Mouse (Mus musculus) ES-E14 (cell line): Measurements from ENCODE around the gene Mettl17. TPM values are rescaled to one million over a fixed set of nuclear protein-coding genes. Genes with fewer than 3 reads are reported as not detected.

ENCODE experiments used
- DNase-seq: peaks from one replicate; pipeline ENCODE4 v3.0.0-alpha.2; 2013; ENCODE audit warnings: low read depth, low spot score
- H3K27ac ChIP-seq: 2 replicates; pipeline ENCODE4 v1.5.1; 2012; ENCODE audit warnings: low read depth, mild to moderate bottlenecking, low read length, moderate library complexity, mixed read lengths; ENCODE audit not compliant: poor library complexity, insufficient read depth, severe bottlenecking
- H3K36me3 ChIP-seq: 2 replicates; pipeline ENCODE4 v1.6.1; 2012; ENCODE audit warnings: mild to moderate bottlenecking, low read length, moderate library complexity, mixed read lengths; ENCODE audit not compliant: control insufficient read depth, poor library complexity, insufficient read depth, severe bottlenecking
- H3K4me1 ChIP-seq, 2 experiments: fragments of 150-350 bp in 1 of 2; sonication (generic) in 1 of 2; 2 replicates each; pipeline ENCODE4 v1.6.1; 2012; ENCODE audit warnings: low read length in 2 of 2, mild to moderate bottlenecking in 1 of 2, mixed read lengths in 1 of 2; ENCODE audit not compliant: control insufficient read depth in 2 of 2, insufficient read depth in 2 of 2, poor library complexity in 1 of 2
- H3K4me3 ChIP-seq, 2 experiments: fragments of 150-350 bp in 1 of 2; sonication (generic) in 1 of 2; 2 replicates each; pipeline ENCODE4 v1.5.1; 2012; ENCODE audit warnings: low read length in 2 of 2, low read depth in 1 of 2, mild to moderate bottlenecking in 1 of 2, mixed read lengths in 1 of 2; ENCODE audit not compliant: insufficient read depth in 1 of 2, poor library complexity in 1 of 2, severe bottlenecking in 1 of 2
- H3K9ac ChIP-seq: 2 replicates; pipeline ENCODE4 v1.6.1; 2012; ENCODE audit warnings: low read depth, mild to moderate bottlenecking, low read length, mixed read lengths; ENCODE audit not compliant: poor library complexity, insufficient read depth, severe bottlenecking
- H3K9me3 ChIP-seq: fragments of 150-350 bp; sonication (generic); 2 replicates; pipeline ENCODE4 v1.6.1; 2012; ENCODE audit warnings: low read depth, mild to moderate bottlenecking, low read length; ENCODE audit not compliant: control insufficient read depth, insufficient read depth
- CHD2 ChIP-seq: IDR thresholded peaks from 2 replicates; pipeline ENCODE4 v1.6.1; 2014; ENCODE audit warnings: mild to moderate bottlenecking, low read depth, low read length, inconsistent platforms
- HCFC1 ChIP-seq: IDR thresholded peaks from 2 replicates; pipeline ENCODE4 v1.6.1; 2012; ENCODE audit warnings: low read length, inconsistent platforms, borderline replicate concordance; ENCODE audit not compliant: insufficient read depth
- MAFK ChIP-seq: IDR thresholded peaks from 2 replicates; pipeline ENCODE4 v1.6.1; 2014; ENCODE audit warnings: mild to moderate bottlenecking, low read depth, low read length, inconsistent platforms; ENCODE audit not compliant: insufficient read depth
- ZC3H11A ChIP-seq: IDR thresholded peaks from 2 replicates; pipeline ENCODE4 v1.6.1; 2012; ENCODE audit warnings: low read depth, mild to moderate bottlenecking, inconsistent platforms, low read length, borderline replicate concordance
- ZNF384 ChIP-seq: IDR thresholded peaks from 2 replicates; pipeline ENCODE4 v1.6.1; 2012; ENCODE audit warnings: low read depth, low read length, inconsistent platforms
- in situ Hi-C, 2 experiments: fragments of 600-800 bp; cut with MboI; formaldehyde crosslinking; loops; one replicate each; pipeline ENCODE4 v1.15.1; 2025; ENCODE audit warnings: low sequenced_read_pairs in 2 of 2, inconsistent platforms in 1 of 2; ENCODE audit not compliant: unreplicated experiment in 2 of 2
- total RNA-seq: library from RNA; depleted of rRNA; stranded (reverse); fragments of 300-350 nt; gene quantifications from 2 replicates; pipeline ENCODE4 v1.2.3, GENCODE M21; 2012

Gene Mettl17
- total RNA-seq, 1 experiment: 19.7 TPM

DNA sequence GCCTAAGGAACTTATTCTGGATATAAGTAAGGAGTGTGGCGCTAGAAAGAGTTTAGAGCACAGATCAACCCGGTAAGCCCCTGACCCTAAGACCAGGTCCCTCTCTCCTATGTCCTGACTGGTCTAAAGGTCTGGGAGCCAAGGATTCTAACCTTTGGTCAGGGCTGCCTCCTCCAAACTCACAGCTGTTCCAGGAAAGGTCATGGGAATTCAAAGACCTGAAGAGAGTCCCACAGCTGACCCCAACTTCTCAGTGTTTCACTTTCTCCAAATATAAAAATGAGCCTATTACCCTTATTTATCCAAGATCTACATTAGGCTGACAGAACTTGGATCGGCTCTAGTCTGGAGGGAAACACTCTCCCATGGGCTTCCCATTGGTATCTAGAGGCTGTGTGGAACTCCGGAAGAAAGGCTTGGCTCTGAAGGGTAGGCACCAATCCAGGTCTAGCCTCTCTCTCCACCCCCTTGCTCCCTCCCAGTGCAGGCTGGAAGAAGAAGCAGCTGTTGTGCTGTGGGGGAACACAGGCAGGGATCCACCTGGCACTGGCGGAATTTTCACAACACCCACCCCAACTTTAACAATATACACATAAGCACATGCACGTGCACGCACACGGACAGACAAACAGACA is 44.8 kb downstream of the Mettl17 start:
- H3K9me3 ChIP-seq: no peaks in the 10 kb centered on the region
- in situ Hi-C loops: no loop called here
- H3K4me1 ChIP-seq: no peaks in the 10 kb centered on the region
- H3K9ac ChIP-seq: no peak overlapping the region
- H3K4me3 ChIP-seq: no peak overlapping the region
- no peaks in the 10 kb centered on the region for H3K36me3 ChIP-seq
- no peak for DNase-seq
- TF ChIP-seq CHD2: no peak
- no peak for TF ChIP-seq HCFC1
- no peak for TF ChIP-seq ZNF384
- no peak for TF ChIP-seq MAFK
- no peak for TF ChIP-seq ZC3H11A
- H3K27ac ChIP-seq: no peak overlapping the region

DNA sequence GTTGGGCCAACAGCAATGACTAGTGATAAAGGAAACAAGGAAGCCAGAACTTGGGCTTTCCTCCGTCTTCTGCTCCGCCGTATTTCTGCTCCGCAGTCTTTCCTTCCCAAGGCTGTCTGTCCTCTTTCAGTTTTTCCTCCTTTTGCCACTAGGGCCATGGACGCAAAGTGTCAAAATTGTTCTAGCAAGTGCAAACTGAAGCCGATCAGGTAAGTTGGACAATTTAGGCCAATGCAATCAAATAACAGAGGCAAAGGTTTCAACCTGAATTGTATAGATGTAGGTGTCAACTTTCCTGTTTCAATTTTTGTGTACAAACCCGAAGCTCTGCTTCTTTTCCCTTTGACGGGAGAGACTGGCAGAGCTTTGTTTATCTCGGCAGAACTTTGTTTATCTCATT is 45.3 kb downstream of the Mettl17 start:
- TF ChIP-seq MAFK (no peak), CHD2 (no peak), HCFC1 (no peak), ZNF384 (no peak), ZC3H11A (no peak)
- Histone ChIP-seq H3K36me3 (no peaks in the 10 kb centered on the region), H3K9ac (no peak overlapping the region), H3K27ac (no peak overlapping the region), H3K9me3 (no peaks in the 10 kb centered on the region), H3K4me3 (no peak overlapping the region), H3K4me1 (no peaks in the 10 kb centered on the region)
- no peak for DNase-seq
- in situ Hi-C loops: no loop called here

DNA sequence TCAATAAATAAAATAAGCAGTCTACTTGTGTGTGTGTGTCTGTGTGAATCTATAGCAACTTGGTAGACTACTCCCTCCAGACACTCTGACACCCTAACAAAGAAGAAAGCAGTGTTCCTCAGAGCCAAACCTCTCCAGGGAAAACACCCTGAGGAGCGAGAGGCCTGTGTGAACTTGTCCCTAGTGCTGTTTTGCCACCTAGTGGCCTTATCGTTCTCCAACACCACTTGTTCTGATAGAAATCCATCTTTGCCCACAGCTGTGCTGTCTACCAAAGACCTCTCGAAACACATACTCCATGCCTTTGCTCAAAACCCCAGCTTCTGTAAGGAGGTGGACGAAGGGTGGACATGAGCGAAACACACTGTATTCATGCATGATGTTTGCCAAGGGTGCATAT is 46.2 kb downstream of the Mettl17 start:
- H3K36me3 ChIP-seq: no peaks in the 10 kb centered on the region
- H3K4me3 ChIP-seq: no peak overlapping the region
- no peak overlapping the region for H3K9ac ChIP-seq
- TF ChIP-seq HCFC1 (no peak), ZC3H11A (0 out of 2 replicates have a peak, but pooled peaks have one; percentile 11), ZNF384 (no peak)
- in situ Hi-C loops: no loop called here
- H3K4me1 ChIP-seq: no peaks in the 10 kb centered on the region
- DNase-seq: peak; percentile 57
- H3K9me3 ChIP-seq: no peaks in the 10 kb centered on the region
- no peak overlapping the region for H3K27ac ChIP-seq

GRCm38 (mm10) chr14:51932092-51933020 is 47.7 kb downstream of the Mettl17 start:
- Histone ChIP-seq H3K4me1 (no peaks in the 10 kb centered on the region), H3K27ac (no peak overlapping the region), H3K9ac (no peak overlapping the region), H3K9me3 (no peaks in the 10 kb centered on the region), H3K4me3 (no peak overlapping the region), H3K36me3 (no peaks in the 10 kb centered on the region)
- TF ChIP-seq ZC3H11A (no peak), HCFC1 (no peak), CHD2 (no peak), MAFK (no peak), ZNF384 (no peak)
- DNase-seq: no peak
- in situ Hi-C loops: no loop called here
